ENCODE assay signal across 8 mouse cellular contexts in genomic region chr9:114752863-114753484, GRCm38 (mm10). TPM values are rescaled to one million over a fixed set of nuclear protein-coding genes. Genes with fewer than 3 reads are reported as not detected.
DNase-seq lines count a peak whose midpoint lies in the region; ATAC-seq lines count a peak whose summit lies in the region.

No protein-coding gene starts in this region.

- DNase-seq in adrenal gland, adult (ENCODE audit: inconsistent age in 2 of 2, low spot score in 1 of 2): peak; percentile 95 to 98
- peak; percentile 94 for DNase-seq in embryo, embryonic 10 days (ENCODE audit: low spot score)
- DNase-seq in gastrocnemius, postnatal 10 days: peak; percentile 94
- peak; percentile 77 to 95 for DNase-seq in left cerebral cortex, adult 9 months (ENCODE audit: low spot score in 2 of 2)
- peak; percentile 92 to 94 for DNase-seq in right cerebral cortex, adult 2 months (ENCODE audit: low spot score in 2 of 2)
- DNase-seq in urinary bladder, postnatal 10 days (ENCODE audit: low spot score): peak; percentile 85

- H3K9me3 ChIP-seq in megakaryocyte, embryonic 14.5 days: no peaks in the 10 kb centered on the region

- H3K27me3 ChIP-seq in megakaryocyte, embryonic 14.5 days (replicated peaks): no peaks in the 10 kb centered on the region

- H3K4me1 ChIP-seq in megakaryocyte, embryonic 14.5 days: peaks cover 32% of the 10 kb centered on the region

- peak; percentile 92 for ATAC-seq in inflammation-experienced regulatory T-cells, adult 6 months

- peak overlapping the region; percentile 92 for H3K4me3 ChIP-seq in megakaryocyte, embryonic 14.5 days (replicated peaks)

- H3K36me3 ChIP-seq in megakaryocyte, embryonic 14.5 days (replicated peaks; ENCODE audit: low read length): peaks cover 66% of the 10 kb centered on the region

RNA-seq across cellular contexts. Expression of gene Cmtm6, which starts 22.1 kb away (rescaled TPM):
- total RNA-seq in gastrocnemius, postnatal 10 days (2021): 10 to 100 TPM; 15.9 to 18.8 TPM
- 10 to 100 TPM; 62.5 to 80.3 (median 72.6) TPM for polyA plus RNA-seq in inflammation-experienced regulatory T-cells, adult 6 months (2017; shearing (Covaris generic))
- polyA plus RNA-seq in megakaryocyte, embryonic 14.5 days (2012; ENCODE audit: insufficient read depth, low replicate concordance): 4.9 and 10.3 TPM in 2 replicates

RNA-seq across cellular contexts. Expression of gene Cmtm7, which starts 28.7 kb away (rescaled TPM):
- total RNA-seq in gastrocnemius, postnatal 10 days (2021): 10 to 100 TPM; 14.1 to 16.7 TPM
- polyA plus RNA-seq in inflammation-experienced regulatory T-cells, adult 6 months (2017; shearing (Covaris generic)): 100 to 1,000 TPM in 1 of 3 experiments, 10 to 100 TPM in 2; 44.6 to 117 (median 64.8) TPM
- polyA plus RNA-seq in megakaryocyte, embryonic 14.5 days (2012; ENCODE audit: insufficient read depth, low replicate concordance): 103 and 110 TPM in 2 replicates

Comparison
In these comparisons a context has a peak if more than half of its experiments do, and no peak if none do; other contexts are left out.
1. Peak in every context shown above with its lines: DNase-seq, ATAC-seq and H3K4me3 ChIP-seq.